Mouse (Mus musculus) kidney, adult 11 months (tissue): Measurements from ENCODE around the gene Uox.

Experiments
- DNase-seq: peaks from one replicate; pipeline ENCODE4 v3.0.0; 2022

Gene Uox

GRCm38 (mm10) chr3:146570148-146570782, at the start of gene Uox:
Uox (plus strand) TSS chr3:146570426.
- no peak for DNase-seq

GRCm38 (mm10) chr3:146520798-146521651, 49.2 kb upstream of the Uox start, which contains the start of gene Rpf1:
Rpf1 (minus strand) TSS chr3:146521429.
- peak; percentile 93 for DNase-seq

GRCm38 (mm10) chr3:146521652-146522020, 48.6 kb upstream of the Uox start:
- DNase-seq = no peak

- DNase-seq = no peak
These were observed 41.9 kb upstream of the Uox start for GRCm38 (mm10) chr3:146528335-146528734.

GRCm38 (mm10) chr3:146534986-146535385, 35.2 kb upstream of the Uox start:
- no peak for DNase-seq

GRCm38 (mm10) chr3:146540521-146541273, 29.5 kb upstream of the Uox start:
- DNase-seq = peak; percentile 33

- DNase-seq = no peak
These were observed 26.6 kb upstream of the Uox start for GRCm38 (mm10) chr3:146543632-146544031.

GRCm38 (mm10) chr3:146554816-146555215, 15.4 kb upstream of the Uox start:
- no peak for DNase-seq

GRCm38 (mm10) chr3:146556567-146556966, 13.7 kb upstream of the Uox start:
- DNase-seq = no peak

GRCm38 (mm10) chr3:146557507-146557906, 12.7 kb upstream of the Uox start:
- DNase-seq = no peak

GRCm38 (mm10) chr3:146562936-146563335, 7.3 kb upstream of the Uox start:
- no peak for DNase-seq

GRCm38 (mm10) chr3:146564268-146565064, 5.8 kb upstream of the Uox start:
- peak; percentile 38 for DNase-seq

- DNase-seq = no peak
These were observed 5.2 kb upstream of the Uox start for GRCm38 (mm10) chr3:146565065-146565411.

GRCm38 (mm10) chr3:146567366-146567765, 2.9 kb upstream of the Uox start:
- no peak for DNase-seq

- peak; percentile 49 for DNase-seq
These were observed 2.2 kb upstream of the Uox start for GRCm38 (mm10) chr3:146567884-146568530.

GRCm38 (mm10) chr3:146569594-146569993, 632 bp upstream of the Uox start:
- no peak for DNase-seq

- DNase-seq = no peak
These were observed 713 bp downstream of the Uox start for GRCm38 (mm10) chr3:146570939-146571338.

GRCm38 (mm10) chr3:146571341-146571740, 1.1 kb downstream of the Uox start:
- DNase-seq = no peak

GRCm38 (mm10) chr3:146577591-146577990, 7.4 kb downstream of the Uox start:
- no peak for DNase-seq

- DNase-seq = no peak
These were observed 10.0 kb downstream of the Uox start for GRCm38 (mm10) chr3:146580039-146580729.

GRCm38 (mm10) chr3:146583478-146583877, 13.3 kb downstream of the Uox start:
- DNase-seq = no peak

- DNase-seq = no peak
These were observed 13.7 kb downstream of the Uox start for GRCm38 (mm10) chr3:146583908-146584307.
